Mouse (Mus musculus): ENCODE measurements around the gene Isoc2b.
"Not testable (repeated sequence)": the region's sequence is repeated elsewhere in the genome, so short reads cannot be mapped to it uniquely, and the experiment has no call there.

Gene Isoc2b

DNA sequence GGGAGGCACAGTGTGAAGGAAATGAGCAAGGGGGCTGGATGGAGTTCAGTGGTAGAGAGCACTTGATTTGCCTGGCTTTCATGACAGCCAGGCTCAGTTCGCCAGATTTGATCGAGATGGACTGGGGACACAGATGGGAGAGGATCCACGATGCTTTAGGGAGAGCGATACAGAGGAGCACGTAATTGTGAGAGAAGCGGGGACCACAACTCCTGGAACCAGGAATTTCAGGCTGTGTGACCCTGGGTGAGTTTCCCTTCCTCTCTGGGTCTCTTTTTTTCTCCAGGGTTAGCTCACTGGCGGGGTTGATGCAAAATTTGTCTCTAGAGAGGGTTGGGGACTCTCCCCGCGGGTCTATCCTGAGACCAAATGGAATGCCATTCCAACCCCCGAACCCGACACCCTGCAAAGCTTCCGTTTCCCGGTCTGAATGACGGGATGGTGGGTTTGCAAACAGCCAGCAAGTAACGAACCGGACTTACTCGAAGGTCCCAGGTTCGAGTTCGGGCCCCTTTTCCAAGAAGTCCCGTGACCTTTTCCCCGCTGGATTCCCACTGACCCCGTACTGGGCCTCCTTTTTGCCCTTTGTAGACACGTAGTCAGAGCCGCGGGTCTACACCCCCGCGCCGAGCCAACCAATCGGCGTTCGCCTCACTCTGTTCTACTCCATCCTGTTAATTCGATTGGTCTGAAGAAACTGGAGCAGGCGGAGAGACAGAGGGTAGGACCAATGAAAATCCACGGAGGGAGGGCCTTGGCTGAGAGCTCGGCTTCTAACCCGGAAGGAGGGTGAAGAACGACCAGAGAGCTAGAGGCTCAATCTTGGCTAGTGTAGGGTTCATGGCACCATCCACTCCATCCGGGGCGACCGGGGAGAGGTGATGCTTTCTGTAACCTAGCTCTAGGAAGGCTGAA is 4.2 kb downstream of the Isoc2b start:
- DNase-seq (ENCODE audit: low spot score) = peak; percentile 99

DNA sequence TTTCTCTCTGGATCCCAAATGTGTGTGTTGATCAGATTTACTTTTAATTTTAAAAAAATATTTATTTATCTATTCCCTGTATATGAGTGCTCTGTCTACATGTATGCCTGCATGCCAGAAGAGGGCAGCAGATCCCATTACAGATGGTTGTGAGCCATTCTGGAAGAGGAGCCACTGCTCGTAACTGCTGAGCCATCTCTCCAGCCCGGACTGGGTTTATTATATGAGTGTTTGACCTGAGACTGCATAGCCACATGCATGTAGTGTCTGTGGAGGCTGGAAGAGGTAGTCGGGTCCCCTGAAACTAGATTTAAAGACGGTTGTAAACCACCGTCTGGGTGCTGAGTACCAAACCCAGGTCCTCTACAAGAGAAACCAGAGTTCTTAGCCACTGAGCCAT is 5.0 kb downstream of the Isoc2b start:
- DNase-seq (ENCODE audit: low spot score) = peak; percentile 54

DNA sequence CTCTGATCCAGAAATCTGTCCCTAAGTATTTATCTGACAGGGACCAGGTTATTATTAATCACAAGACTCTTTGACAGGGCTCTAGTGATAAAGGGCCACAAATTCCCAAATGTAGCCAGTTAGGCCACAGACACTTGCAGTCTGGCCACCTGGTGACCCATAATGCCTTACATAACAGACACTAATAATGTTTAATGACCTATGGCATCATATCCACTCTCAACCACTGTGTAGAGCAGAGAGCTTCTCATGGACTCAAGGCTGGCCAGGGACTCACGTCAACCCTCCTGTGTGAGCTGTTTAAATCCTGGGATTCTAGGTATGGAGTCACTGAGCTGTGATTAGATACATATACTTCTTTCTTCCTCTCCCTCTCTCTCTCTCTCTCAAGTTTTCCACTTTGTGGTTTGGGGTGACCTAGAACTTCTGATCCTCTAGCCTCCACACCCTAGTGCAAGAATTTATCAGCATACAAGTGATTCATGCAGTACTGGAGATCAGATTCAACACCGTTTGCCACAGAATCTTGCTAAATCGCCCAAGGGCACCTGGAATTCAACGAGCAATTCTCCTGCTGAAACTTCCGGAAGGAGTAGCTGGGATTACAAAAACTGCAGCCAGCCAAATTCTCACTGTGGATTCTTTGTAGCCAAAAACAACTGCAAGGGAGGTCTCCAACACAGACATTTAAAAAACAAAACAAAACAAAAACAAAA is 5.8 kb downstream of the Isoc2b start:
- DNase-seq (ENCODE audit: low spot score) = no peak

DNA sequence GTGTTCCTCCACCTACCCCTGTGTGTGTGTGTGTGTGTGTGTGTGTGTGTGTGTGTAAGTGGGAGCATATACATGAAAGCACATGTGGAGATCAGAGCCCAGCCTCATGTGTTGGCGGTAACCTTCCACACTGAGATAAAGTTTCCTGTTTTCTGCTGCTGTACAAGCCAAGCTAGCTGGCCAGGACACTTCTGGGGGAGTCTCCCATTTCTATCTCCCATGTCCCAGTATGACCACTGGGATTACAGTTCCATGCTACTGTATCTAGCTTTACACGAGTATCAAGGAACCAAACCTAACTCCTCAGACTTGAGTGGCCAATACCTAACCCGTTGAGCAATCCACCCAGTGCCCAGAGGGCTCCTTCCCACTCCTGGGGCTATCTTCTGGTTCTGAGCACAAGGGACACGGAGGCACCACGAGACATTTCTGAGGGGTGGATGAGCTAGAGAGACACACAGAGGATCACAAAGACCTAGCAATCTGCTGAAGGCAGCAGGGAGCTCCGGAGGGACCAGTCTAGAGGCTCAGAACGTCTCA is 6.4 kb downstream of the Isoc2b start:
- no peak for DNase-seq (ENCODE audit: low spot score)

DNA sequence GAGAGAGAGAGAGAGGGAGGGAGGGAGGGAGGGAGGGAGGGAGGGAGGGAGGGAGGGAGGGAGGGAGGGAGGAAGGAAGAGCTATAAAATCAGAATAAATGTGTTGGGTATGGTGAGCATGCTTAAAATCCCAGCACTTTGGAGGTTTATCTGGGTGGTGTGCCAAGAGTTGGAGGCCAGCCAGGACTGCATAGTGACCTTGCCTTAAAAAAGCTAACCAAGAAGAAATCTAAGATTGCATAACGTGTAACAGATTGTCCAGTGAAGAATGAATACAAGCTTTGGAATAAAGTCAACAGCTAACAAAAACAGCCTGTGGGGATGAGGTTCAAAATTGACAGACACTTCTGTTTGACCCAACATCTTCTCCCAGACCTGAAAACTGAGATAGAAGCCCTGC is 7.0 kb downstream of the Isoc2b start:
- peak; percentile 84 for DNase-seq (ENCODE audit: low spot score)

DNA sequence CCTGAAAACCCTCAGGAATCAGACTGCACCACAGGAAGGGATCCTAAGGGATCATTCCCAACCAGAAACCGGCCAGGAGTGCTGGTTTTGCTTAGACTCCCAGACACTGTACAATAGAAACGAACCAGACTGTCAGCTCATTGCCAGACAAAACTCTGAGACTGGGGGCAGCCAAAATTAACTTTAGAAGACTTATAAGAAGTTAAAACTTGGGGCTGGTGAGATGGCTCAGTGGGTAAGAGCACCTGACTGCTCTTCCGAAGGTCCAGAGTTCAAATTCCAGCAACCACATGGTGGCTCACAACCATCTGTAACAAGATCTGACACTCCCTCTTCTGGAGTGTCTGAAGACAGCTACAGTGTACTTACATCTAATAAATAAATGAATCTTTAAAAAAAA is 9.1 kb downstream of the Isoc2b start:
- DNase-seq (ENCODE audit: low spot score) = not testable (repeated sequence)

DNA sequence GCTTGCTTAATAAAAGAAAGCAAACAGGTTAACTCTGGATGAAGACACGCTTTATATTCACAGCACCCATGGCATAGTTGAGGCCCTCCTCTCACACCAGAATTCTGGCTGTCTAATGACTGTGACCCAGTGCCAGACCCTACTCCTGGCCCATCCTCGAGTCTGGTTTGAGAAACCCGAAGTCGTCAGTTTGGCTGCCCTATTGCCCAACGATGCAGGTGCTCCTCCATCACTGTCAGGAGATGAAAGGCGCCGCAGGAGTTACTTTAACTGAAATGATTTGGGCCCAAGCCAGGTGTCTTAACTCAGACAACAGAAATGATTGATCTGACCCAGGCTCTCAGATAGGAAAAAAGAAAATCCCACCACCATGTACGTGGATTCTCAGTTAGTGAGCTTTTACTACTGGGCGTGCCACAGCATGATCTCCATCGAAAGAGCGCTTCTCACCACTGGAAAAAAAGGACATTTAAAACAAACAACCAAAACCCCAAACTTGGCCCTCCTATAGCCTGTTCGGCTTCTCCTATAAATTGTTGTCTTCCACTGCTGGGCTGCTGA is 10.6 kb downstream of the Isoc2b start:
- no peak for DNase-seq (ENCODE audit: low spot score)

DNA sequence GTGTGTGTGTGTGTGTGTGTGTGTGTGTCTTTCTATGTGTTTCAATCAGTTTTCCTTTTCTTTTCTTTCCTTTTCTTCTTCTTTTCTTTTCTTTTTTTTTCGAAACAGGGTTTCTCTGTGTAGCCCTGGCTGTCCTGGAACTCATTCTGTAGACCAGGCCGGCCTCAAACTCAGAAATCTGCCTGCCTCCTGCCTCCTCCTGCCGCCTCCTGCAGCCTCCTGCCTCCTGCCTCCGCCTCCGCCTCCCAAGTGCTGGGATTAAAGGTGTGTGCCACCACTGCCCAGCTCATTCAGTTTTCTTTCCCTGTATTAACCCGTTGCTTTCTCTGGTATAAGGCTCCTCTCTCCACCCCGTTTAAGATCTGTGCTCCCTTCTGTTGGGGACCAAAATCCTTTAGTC is 12.7 kb downstream of the Isoc2b start:
- no peak for DNase-seq (ENCODE audit: low spot score)

DNA sequence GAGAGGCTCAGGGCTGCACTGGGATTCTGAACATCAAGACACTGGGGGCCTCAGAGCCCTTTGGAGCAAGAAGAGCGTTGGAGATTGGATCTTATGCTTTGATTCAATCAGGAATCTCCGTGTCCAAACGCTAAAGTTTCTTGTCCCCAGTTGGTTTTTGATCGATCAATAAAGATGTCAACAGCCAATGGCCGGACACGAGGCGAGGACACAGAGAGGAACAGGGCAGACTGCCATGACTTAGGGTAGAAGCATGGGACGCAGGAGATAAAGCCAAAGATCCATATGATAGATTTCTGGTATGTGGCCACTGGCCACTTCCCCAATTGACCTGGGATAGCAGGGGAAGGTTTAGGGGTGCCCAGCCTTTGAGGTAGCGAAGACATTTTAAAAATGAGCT is 13.6 kb downstream of the Isoc2b start:
- DNase-seq (ENCODE audit: low spot score) = no peak

DNA sequence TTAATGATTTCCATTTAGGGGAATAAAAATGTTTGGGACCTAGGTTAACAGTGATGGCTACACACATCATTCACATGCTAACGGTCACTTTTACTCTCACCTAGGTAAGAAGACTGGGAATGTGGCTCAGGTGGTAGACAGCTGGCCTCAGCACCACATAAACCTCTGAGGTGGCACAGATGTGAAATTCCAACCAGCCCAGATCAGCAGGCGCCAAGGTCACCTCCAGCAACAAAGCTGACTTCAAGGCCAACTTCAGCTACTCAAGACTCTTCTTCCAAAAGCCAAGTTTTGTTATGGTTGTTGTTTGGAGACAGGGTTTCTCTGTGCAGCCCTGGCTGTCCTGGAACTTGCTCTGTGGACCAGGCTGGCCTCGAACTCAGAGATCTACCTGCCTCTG is 16.4 kb downstream of the Isoc2b start:
- no peak for DNase-seq (ENCODE audit: low spot score)

DNA sequence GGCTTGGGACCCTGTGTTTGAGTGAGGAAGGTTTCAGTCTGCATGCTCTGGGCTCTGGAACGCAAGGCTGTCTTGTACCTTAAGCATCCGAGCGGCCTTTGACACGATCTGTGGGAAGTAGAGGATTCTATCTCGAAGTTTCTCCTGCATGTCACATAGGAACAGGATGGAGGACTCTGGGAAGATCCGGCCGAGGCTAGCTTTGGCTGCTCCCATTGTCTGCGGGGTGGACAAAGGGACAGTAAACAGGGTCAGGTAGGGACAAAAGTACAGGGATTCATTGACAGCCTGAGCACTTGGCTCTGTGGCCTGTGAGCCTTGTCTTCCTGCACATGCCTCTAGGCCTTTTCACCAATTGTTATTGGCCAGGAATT is 18.8 kb downstream of the Isoc2b start:
- no peak for DNase-seq (ENCODE audit: low spot score)

DNA sequence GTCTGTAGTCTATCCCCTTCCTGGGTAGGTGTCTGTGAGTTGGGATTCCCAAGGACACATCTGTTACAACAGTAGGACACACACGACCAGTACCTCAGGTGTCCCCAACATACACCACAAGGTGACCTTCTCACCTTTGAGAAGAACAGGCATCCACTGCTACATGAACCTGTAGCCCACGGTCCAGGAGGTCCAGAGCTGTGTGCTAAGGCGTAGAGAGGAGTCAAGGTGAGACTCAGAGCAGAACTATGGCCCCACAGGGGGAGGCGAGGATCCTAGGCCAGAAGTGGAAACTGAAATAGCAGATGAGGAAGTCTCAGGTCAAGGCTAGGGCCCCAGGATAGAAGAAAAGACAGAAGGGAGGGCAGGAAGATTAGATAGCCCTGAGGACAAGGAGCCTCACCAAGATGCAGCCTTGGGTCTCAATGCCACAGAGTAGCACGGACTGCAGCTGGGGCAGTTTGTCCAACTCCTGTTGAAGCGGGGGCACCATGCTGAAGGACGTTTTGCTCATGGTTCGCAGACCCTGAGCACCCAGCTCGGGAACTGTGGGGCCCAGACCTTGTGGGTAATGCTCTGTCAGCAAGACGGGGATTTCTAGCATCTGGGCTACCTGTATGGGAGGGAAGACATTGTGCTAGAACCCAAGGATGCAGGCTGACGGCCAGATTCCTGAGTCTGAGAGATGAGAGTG is 19.3 kb downstream of the Isoc2b start:
- no peak for DNase-seq (ENCODE audit: low spot score)

DNA sequence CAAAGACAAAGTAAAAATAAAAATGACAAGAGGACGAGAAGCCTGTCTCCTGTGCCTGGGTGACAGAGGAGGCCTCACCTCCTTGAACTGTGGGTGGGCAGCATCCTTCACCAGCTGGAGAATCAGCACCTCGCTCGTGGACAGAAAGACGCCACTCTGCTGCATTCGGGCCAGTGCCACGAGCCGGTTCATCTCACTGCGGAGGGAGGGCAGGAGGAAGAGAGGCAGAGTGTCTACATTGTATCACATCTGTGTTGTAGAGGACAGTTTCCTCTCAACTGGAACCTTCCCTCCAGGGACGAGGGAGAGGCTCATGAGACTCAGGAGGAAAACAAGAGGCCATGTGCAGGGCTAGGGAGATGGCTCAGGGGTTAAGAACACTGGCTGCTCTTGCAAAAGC is 20.7 kb downstream of the Isoc2b start:
- DNase-seq (ENCODE audit: low spot score) = no peak

DNA sequence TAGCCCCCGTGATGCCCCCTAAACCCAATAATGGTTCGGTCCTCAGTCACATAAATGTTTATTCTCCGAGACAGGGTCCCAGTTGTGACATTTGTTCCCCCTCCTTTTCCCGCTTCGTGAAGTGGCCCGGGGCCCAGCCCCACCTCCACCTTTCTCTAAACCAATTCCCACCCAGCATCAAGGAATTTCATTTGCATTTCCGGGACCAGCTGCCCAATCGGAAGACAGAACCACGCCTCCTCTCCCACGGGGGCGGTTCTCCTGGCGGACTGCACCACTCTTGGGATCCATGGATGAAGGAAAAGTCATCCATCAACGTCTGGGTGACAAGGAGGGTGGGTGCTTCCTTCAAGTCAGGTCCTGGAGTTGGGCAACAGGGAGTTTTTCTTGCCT is 25.1 kb downstream of the Isoc2b start:
- DNase-seq (ENCODE audit: low spot score) = peak; percentile 71

DNA sequence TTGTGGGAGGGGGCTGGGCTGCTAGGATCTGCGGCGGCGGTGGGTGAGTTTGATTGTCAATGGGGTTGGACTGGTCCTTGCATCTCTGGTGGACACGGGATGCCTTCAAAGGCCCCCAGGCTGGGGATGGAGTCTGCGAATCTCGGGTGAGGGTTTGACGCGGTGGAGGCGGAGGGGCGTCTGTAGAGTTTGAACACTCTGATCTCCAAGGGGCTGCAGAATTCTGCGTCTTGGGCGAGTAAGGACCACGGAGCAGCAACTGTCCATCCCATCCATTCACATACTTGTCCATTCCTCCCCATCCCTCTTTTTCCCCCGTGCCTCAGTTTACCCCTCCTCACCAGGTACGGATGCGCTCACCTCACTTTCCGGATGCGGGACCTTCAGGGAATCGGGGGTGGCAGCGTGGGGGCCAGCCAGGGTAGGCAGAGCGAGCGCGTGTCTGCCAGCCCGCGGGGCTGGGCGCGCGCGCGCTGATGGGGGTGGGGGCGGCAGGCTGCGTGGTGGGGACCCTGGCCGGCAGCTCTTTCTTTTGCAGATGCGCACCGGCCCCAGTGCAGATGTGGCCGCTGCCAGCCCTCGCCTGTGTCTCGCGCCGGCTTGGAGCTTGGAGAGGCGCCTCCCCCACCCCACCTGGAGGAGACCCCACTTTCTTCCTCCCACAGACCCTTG is 25.7 kb downstream of the Isoc2b start, which contains the start of gene Shisa7:
Gene Shisa7 (minus strand): TSS at position 452 of the 672 bp plus-strand sequence.
- DNase-seq (ENCODE audit: low spot score) = no peak

DNA sequence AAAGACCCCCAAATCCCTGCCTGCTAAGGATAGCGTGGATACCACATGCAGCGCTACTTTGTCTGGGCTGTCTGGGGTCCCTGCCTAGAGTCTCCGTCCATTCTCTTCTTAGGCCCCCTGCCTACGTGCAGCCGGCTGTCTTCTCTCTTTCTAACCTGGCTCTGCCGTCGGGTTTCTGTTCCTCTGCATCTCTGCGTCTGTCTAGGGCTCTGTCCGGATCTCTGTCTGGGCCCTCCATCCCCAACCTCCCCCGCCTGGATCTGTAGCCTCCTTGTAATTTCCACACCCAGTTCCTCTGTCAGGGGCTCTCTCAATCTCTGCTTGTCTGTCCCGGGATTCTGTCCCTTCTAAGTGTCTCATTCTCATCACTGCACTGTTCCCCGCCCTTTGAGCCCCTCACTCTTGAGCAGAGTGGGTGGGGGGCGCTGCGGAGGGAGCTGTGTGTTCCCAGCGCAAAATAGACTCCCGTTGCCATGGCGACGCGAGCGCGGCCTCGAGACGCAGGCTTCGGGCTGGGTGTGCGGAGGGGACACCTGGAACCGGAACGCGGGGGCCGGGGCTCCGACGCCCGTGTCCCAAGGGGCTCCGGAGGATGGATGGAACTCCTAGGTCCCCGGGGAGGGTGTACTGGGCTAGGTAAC is 26.3 kb downstream of the Isoc2b start:
- DNase-seq (ENCODE audit: low spot score) = no peak

DNA sequence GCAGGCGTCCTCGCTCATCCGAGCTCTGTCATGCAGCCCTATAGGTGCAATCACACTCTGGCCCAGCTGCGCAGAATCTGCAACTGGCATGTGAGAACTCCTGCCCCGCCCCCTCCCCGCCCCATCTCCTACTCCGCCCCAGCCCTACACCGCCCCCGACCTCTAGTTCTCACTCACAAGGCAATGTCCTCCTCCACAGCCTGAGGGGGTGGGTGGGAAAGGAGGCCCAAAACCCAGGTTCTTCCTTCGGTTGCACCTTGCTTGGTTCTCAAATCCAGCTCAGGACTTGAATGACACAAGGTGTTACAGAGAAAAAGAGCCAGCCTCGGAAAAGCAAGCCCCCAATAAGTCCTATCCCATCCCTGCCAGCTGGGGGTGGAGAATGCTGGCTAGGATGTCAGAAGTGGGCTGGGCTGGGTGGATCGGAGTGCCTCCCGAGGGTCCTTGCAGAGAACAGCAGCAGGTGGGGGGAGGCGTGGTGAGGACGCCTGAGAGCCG is 27.4 kb downstream of the Isoc2b start:
- DNase-seq (ENCODE audit: low spot score) = no peak

DNA sequence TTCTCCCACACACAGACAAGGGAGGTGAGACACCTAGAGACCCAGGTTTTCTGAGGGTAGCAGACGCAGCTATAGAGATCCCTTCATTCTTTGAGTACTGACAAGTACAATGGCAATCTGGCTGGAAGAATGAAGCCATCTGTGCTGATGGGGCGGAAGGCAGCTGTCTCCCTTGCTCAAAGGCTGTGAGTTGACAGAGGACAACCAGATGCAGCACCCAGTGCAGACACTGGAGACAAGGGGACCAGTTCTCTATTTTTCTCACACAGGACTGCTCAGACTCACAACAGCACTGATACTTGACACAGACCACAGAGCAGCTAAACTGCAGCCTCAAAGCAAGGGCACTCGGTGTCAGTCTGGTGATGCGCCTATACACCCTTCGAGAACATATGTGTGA is 28.0 kb downstream of the Isoc2b start:
- DNase-seq (ENCODE audit: low spot score) = no peak

DNA sequence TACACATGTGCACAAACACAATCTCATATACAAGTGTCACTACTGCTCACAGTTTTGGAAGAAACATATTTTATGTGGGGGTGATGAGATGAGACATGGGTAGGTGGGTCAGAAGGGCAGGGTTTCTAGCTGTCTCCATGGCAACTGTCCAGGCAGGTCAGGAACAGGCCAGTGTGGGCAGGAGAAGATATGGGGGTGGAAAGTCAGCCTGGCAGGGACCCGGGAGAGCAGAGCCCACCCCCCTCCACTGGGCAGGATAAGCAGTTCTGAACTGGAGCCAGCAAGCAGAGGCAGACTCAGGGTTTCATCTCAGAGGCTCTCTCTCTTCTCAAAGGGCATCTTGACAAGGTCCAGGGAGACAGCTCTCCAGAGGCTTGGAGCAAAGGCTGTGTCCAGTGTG is 32.4 kb downstream of the Isoc2b start:
- no peak for DNase-seq (ENCODE audit: low spot score)

DNA sequence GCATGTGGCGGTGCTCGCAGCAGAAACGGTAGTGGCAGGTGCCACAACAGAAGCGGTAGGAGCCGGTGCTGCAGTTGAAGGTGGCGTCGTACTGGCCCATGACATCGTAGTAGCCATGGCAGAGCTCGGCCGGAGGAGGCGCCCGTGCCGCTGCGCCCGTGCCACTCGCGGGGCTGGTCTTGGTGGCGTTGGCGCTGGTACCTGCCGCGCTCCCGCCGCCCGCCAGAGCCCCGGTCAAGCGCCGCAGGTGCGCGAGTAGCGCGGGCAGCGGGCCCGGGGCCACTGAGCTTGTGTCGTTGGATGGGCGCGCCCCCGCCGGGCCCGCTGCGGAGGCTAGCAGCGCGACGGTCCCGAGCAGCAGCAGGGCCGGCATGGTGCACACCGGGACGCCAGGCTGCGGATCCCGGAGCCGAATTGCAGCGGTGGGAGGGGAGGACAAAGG is 33.7 kb downstream of the Isoc2b start:
- DNase-seq (ENCODE audit: low spot score) = peak; percentile 78
